Mouse (Mus musculus): ENCODE data around the gene Fhl3.

Gene Fhl3

GRCm38 (mm10) chr4:124700248-124700971, at the start of gene Fhl3:
Fhl3 (plus strand) TSS chr4:124700701.
- TF ChIP-seq GATA4 (IDR thresholded peaks at IDR 0.05; ENCODE audit: insufficient replicate concordance, low read length), result no peak

- TF ChIP-seq GATA4 (IDR thresholded peaks at IDR 0.05; ENCODE audit: insufficient replicate concordance, low read length), result no peak
Observed at GRCm38 (mm10) chr4:124652886-124653285, 47.6 kb upstream of the Fhl3 start.

- TF ChIP-seq GATA4 (IDR thresholded peaks at IDR 0.05; ENCODE audit: insufficient replicate concordance, low read length), result no peak
Observed at GRCm38 (mm10) chr4:124656518-124656853, 44.0 kb upstream of the Fhl3 start, which contains the start of gene Pou3f1. Pou3f1 (plus strand) TSS chr4:124656807.

- TF ChIP-seq GATA4 (IDR thresholded peaks at IDR 0.05; ENCODE audit: insufficient replicate concordance, low read length), result no peak
Observed at GRCm38 (mm10) chr4:124656854-124657650, 43.4 kb upstream of the Fhl3 start.

GRCm38 (mm10) chr4:124657781-124658180, 42.7 kb upstream of the Fhl3 start:
- no peak for TF ChIP-seq GATA4 (IDR thresholded peaks at IDR 0.05; ENCODE audit: insufficient replicate concordance, low read length)

GRCm38 (mm10) chr4:124658412-124658851, 42.1 kb upstream of the Fhl3 start:
- no peak for TF ChIP-seq GATA4 (IDR thresholded peaks at IDR 0.05; ENCODE audit: insufficient replicate concordance, low read length)

- no peak for TF ChIP-seq GATA4 (IDR thresholded peaks at IDR 0.05; ENCODE audit: insufficient replicate concordance, low read length)
Observed at GRCm38 (mm10) chr4:124659251-124660217, 41.0 kb upstream of the Fhl3 start.

- TF ChIP-seq GATA4 (IDR thresholded peaks at IDR 0.05; ENCODE audit: insufficient replicate concordance, low read length), result no peak
Observed at GRCm38 (mm10) chr4:124660603-124661002, 39.9 kb upstream of the Fhl3 start.

GRCm38 (mm10) chr4:124663034-124663433, 37.5 kb upstream of the Fhl3 start:
- TF ChIP-seq GATA4 (IDR thresholded peaks at IDR 0.05; ENCODE audit: insufficient replicate concordance, low read length), result no peak

- TF ChIP-seq GATA4 (IDR thresholded peaks at IDR 0.05; ENCODE audit: insufficient replicate concordance, low read length), result no peak
Observed at GRCm38 (mm10) chr4:124664185-124664584, 36.3 kb upstream of the Fhl3 start.

GRCm38 (mm10) chr4:124664604-124665003, 35.9 kb upstream of the Fhl3 start:
- no peak for TF ChIP-seq GATA4 (IDR thresholded peaks at IDR 0.05; ENCODE audit: insufficient replicate concordance, low read length)

GRCm38 (mm10) chr4:124667476-124668033, 32.9 kb upstream of the Fhl3 start:
- TF ChIP-seq GATA4 (IDR thresholded peaks at IDR 0.05; ENCODE audit: insufficient replicate concordance, low read length), result no peak

- no peak for TF ChIP-seq GATA4 (IDR thresholded peaks at IDR 0.05; ENCODE audit: insufficient replicate concordance, low read length)
Observed at GRCm38 (mm10) chr4:124668078-124668477, 32.4 kb upstream of the Fhl3 start.

GRCm38 (mm10) chr4:124670232-124670631, 30.3 kb upstream of the Fhl3 start:
- TF ChIP-seq GATA4 (IDR thresholded peaks at IDR 0.05; ENCODE audit: insufficient replicate concordance, low read length), result no peak

GRCm38 (mm10) chr4:124671583-124671982, 28.9 kb upstream of the Fhl3 start:
- TF ChIP-seq GATA4 (IDR thresholded peaks at IDR 0.05; ENCODE audit: insufficient replicate concordance, low read length), result no peak

Measured in liver, adult (tissue).